Mouse (Mus musculus): ENCODE measurements at regions not wholly inside any gene's neighbourhood (a gene's known extent, or its start where the extent isn't known, plus 50 kb on each side); places are given as distances from the start of the nearest gene placed in this dataset.

- no peak for TF ChIP-seq POLR2A (IDR thresholded peaks at IDR 0.05; ENCODE audit: borderline replicate concordance, extremely low read depth, insufficient read depth, insufficient read length, poor library complexity, severe bottlenecking)
- TF ChIP-seq CTCF (IDR thresholded peaks at IDR 0.05; ENCODE audit: borderline replicate concordance, extremely low read depth, insufficient read depth, insufficient read length): no peak
Observed at GRCm38 (mm10) chr17:62940573-62941252, 59.6 kb upstream of the Efna5 start.
